Mouse (Mus musculus) thymus, adult 2 months (tissue): Measurements from ENCODE around the gene Me1.

Source experiments
- CTCF ChIP-seq: fragments of 200-500 bp; IDR thresholded peaks from 2 replicates; pipeline ENCODE4 v1.5.1; 2012; ENCODE audit warnings: mild to moderate bottlenecking, control low read depth, low read length, moderate library complexity, borderline replicate concordance; ENCODE audit not compliant: control insufficient read depth, poor library complexity, insufficient read depth; ENCODE audit errors: extremely low read depth
- POLR2A ChIP-seq: fragments of 200-500 bp; IDR thresholded peaks from 2 replicates; pipeline ENCODE4 v1.6.1; 2012; ENCODE audit warnings: mild to moderate bottlenecking, low read length, control low read depth, moderate library complexity; ENCODE audit not compliant: control insufficient read depth, poor library complexity, insufficient read depth; ENCODE audit errors: extremely low read depth

- TF ChIP-seq CTCF = no peak
- no peak for TF ChIP-seq POLR2A
These were observed 44.5 kb downstream of the Me1 start for GRCm38 (mm10) chr9:86651254-86651653.
